Mouse (Mus musculus): ENCODE data around the gene Secisbp2. TPM values are rescaled to one million over a fixed set of nuclear protein-coding genes. Genes with fewer than 3 reads are reported as not detected.
"Not testable (repeated sequence)": the region's sequence is repeated elsewhere in the genome, so short reads cannot be mapped to it uniquely, and the experiment has no call there.

Secisbp2 gene
- polyA plus RNA-seq, 1 experiment: 20.5 TPM

DNA sequence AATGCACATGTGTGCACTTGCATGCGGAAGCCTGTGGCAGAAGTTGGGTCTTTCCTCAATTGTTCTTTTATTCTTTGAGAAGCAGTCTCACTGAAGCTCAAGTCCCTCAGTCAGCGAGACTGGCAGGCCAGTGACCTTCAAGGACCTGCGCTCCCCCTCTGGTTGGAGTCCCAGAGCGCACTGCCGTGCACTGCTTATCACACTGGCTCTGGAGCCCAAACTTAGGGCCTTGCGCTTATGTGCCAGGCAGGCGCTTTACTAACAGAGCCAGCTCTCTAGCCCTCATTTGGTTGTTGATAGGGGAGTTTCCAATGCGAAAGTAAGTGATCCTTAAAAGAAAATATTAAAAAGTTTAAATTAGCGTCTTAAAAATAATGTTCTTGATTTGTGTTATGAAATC is 2.5 kb downstream of the Secisbp2 start:
- H3K27ac ChIP-seq (ENCODE audit: insufficient read depth, low read depth, low read length): no peak overlapping the region
- H3K4me1 ChIP-seq (ENCODE audit: control insufficient read depth, insufficient read depth, low read length): peaks cover 11% of the 10 kb centered on the region
- H3K4me3 ChIP-seq (ENCODE audit: insufficient read depth, low read length): no peak overlapping the region
- no peak for TF ChIP-seq CTCF (IDR thresholded peaks at IDR 0.05; ENCODE audit: low read depth, low read length)
- no peak for TF ChIP-seq POLR2A (IDR thresholded peaks at IDR 0.05; ENCODE audit: borderline replicate concordance, low read depth, low read length)

DNA sequence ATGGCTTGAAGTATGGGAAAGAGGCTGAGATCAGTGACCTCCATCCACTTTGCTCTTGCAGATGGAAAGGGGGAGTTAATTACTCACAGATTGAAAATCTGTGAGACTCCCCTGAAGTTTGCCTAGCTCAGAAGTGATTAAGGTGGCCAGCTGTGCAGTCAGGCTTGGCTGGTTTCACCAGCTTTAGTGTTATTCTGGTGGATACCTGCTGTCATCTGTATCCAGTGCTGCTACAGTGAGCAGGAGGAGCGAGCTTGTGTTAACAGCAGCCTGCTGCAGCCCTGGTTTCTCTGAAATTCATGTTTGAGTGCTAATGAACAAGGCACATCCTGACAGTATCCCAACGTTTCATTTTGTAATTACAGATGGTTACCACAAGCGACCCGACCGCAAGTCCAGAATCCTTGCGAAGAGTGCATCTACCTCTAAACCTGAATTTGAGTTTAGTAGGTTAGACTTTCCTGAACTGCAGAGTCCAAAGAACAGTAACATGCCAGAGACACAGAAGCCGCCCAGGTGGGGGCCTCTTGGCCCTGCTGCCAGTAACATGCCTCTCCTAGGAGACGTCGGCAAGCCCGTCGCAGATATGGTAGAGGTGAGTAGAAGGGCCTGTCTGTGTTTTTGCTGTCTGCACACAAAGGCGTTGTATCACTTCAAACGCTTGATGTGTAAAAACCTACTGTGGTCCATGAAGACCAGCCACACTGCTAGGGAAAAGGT is 5.2 kb downstream of the Secisbp2 start:
- TF ChIP-seq POLR2A (IDR thresholded peaks at IDR 0.05; ENCODE audit: borderline replicate concordance, low read depth, low read length): no peak
- TF ChIP-seq CTCF (IDR thresholded peaks at IDR 0.05; ENCODE audit: low read depth, low read length): no peak
- Histone ChIP-seq H3K27ac (ENCODE audit: insufficient read depth, low read depth, low read length) (no peak overlapping the region), H3K4me1 (ENCODE audit: control insufficient read depth, insufficient read depth, low read length) (peaks cover 11% of the 10 kb centered on the region), H3K4me3 (ENCODE audit: insufficient read depth, low read length) (no peak overlapping the region)

DNA sequence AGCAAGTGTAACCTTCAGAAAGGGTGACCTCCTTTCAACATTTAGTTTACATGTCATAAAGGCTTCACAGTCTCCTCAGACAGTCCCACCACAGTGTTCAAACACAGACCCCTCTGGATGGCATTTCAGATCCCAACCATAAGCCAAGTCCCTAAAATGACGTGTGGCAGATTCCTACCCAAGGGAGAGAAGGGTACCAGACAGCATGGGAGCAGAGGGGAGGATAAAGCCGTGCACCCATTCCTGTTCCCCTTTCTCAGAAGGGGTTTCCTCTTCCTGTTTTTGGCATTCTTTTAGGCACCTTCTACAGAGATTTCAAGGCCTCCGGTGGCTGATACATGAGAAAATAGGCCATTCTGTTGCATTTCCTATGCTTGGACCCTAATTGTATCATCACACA is 6.6 kb downstream of the Secisbp2 start:
- peaks cover 7% of the 10 kb centered on the region for H3K4me1 ChIP-seq (ENCODE audit: control insufficient read depth, insufficient read depth, low read length)
- TF ChIP-seq CTCF (IDR thresholded peaks at IDR 0.05; ENCODE audit: low read depth, low read length) (no peak), POLR2A (IDR thresholded peaks at IDR 0.05; ENCODE audit: borderline replicate concordance, low read depth, low read length) (no peak)
- no peak overlapping the region for H3K27ac ChIP-seq (ENCODE audit: insufficient read depth, low read depth, low read length)
- no peak overlapping the region for H3K4me3 ChIP-seq (ENCODE audit: insufficient read depth, low read length)

DNA sequence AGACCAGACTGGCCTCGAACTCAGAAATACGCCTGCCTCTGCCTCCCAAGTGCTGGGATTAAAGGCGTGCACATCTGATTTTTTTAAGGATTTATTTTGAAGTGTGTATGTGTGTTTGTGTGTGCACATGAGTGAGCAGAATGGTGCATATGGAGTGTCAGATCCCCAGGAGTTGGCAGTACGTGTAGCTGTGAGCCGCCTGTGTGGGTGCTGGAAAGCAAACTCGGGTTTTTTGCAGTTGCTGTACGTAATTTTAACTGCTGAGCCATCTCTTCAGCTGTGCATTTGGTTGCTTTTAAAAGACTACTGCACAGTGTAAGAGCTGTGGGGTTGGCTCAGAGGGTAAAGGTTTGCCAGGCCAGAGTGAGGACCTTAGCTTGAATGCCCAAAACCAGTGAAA is 8.1 kb downstream of the Secisbp2 start:
- no peak overlapping the region for H3K4me3 ChIP-seq (ENCODE audit: insufficient read depth, low read length)
- H3K27ac ChIP-seq (ENCODE audit: insufficient read depth, low read depth, low read length): no peak overlapping the region
- peaks cover 7% of the 10 kb centered on the region for H3K4me1 ChIP-seq (ENCODE audit: control insufficient read depth, insufficient read depth, low read length)
- no peak for TF ChIP-seq POLR2A (IDR thresholded peaks at IDR 0.05; ENCODE audit: borderline replicate concordance, low read depth, low read length)
- TF ChIP-seq CTCF (IDR thresholded peaks at IDR 0.05; ENCODE audit: low read depth, low read length): no peak

DNA sequence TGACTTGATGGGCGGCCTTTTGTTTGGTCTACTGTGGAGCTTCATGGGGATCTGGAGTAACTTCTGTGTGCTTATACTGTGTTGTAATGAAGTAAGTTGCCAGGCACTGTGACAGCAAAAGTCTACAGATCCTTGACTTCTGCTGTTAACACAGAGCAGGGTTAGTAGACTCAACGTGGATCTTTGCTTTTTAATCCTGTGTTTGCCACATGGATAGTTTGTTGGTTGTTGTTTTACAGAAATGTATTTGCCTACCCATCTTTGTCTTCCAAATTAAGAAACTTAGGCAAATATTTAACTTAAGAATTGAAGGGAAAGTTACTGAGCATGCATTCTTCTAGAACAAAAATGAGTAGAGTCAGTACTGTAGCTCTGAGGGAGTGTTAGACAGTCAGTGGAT is 12.1 kb downstream of the Secisbp2 start:
- TF ChIP-seq POLR2A (IDR thresholded peaks at IDR 0.05; ENCODE audit: borderline replicate concordance, low read depth, low read length) (no peak), CTCF (IDR thresholded peaks at IDR 0.05; ENCODE audit: low read depth, low read length) (no peak)
- no peak overlapping the region for H3K4me3 ChIP-seq (ENCODE audit: insufficient read depth, low read length)
- no peak overlapping the region for H3K27ac ChIP-seq (ENCODE audit: insufficient read depth, low read depth, low read length)
- H3K4me1 ChIP-seq (ENCODE audit: control insufficient read depth, insufficient read depth, low read length): no peaks in the 10 kb centered on the region

DNA sequence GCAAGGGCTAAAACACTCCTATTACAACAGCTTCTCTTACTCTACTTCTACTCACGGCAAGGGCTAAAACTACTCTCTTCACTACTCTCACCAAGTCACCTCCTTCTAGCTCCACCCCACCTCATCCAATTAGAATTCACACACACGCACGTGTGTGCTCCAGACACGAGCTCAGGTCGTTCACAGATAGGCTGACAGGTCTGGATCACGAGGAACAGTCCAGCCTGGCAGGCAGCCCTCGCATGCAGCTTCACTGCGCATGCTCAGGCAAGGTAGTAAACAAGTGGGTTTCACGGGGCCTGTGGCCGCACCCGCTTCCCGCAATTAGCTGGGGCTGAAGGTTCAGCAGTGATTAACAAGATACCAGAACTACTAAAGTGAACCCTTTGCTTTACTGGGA is 16.7 kb downstream of the Secisbp2 start:
- not testable (repeated sequence) for H3K27ac ChIP-seq (ENCODE audit: insufficient read depth, low read depth, low read length); H3K4me1 ChIP-seq (ENCODE audit: control insufficient read depth, insufficient read depth, low read length); H3K4me3 ChIP-seq (ENCODE audit: insufficient read depth, low read length)

GRCm38 (mm10) chr13:51676641-51677040 is 25.1 kb downstream of the Secisbp2 start:
- no peak overlapping the region for H3K27ac ChIP-seq (ENCODE audit: insufficient read depth, low read depth, low read length)

GRCm38 (mm10) chr13:51677041-51677440 is 25.5 kb downstream of the Secisbp2 start:
- H3K4me1 ChIP-seq (ENCODE audit: control insufficient read depth, insufficient read depth, low read length): no peaks in the 10 kb centered on the region
- TF ChIP-seq CTCF (IDR thresholded peaks at IDR 0.05; ENCODE audit: low read depth, low read length): no peak
- TF ChIP-seq POLR2A (IDR thresholded peaks at IDR 0.05; ENCODE audit: borderline replicate concordance, low read depth, low read length): no peak
- H3K27ac ChIP-seq (ENCODE audit: insufficient read depth, low read depth, low read length): no peak overlapping the region
- no peak overlapping the region for H3K4me3 ChIP-seq (ENCODE audit: insufficient read depth, low read length)

More at GRCm38 (mm10) chr13:51676641-51677040, 25.1 kb downstream of the Secisbp2 start:
- Histone ChIP-seq H3K4me3 (ENCODE audit: insufficient read depth, low read length) (no peak overlapping the region), H3K4me1 (ENCODE audit: control insufficient read depth, insufficient read depth, low read length) (no peaks in the 10 kb centered on the region)
- TF ChIP-seq POLR2A (IDR thresholded peaks at IDR 0.05; ENCODE audit: borderline replicate concordance, low read depth, low read length) (no peak), CTCF (IDR thresholded peaks at IDR 0.05; ENCODE audit: low read depth, low read length) (no peak)

DNA sequence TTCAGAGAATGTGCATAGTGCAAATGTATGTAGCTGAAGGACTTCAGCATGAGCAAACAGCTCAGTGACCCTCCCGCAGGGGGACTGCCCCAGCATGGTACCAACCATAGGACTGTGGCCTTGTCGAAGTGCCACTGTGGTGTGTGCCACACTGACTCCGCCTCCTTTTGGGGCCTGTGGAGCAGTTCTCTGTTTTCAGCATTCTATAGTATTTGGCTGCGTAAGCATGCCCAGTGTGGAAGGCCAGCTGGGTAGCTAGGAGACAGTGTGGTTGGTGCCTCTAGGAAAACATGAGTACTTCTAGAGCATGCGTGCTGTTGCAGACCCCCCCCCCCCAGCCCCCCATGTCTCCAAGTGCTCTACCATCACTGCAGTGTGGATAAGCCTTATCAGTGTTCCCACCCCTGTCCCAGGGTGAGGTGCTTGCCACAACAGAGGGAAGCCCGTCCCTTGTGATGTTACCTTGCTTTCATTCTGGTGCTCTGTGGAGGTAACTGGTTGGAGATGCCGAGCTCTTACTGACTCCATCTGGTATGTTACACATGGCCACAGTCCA is 26.2 kb downstream of the Secisbp2 start:
- H3K27ac ChIP-seq (ENCODE audit: insufficient read depth, low read depth, low read length): no peak overlapping the region
- TF ChIP-seq POLR2A (IDR thresholded peaks at IDR 0.05; ENCODE audit: borderline replicate concordance, low read depth, low read length) (no peak), CTCF (IDR thresholded peaks at IDR 0.05; ENCODE audit: low read depth, low read length) (no peak)
- H3K4me3 ChIP-seq (ENCODE audit: insufficient read depth, low read length): no peak overlapping the region
- no peaks in the 10 kb centered on the region for H3K4me1 ChIP-seq (ENCODE audit: control insufficient read depth, insufficient read depth, low read length)

- H3K4me1 ChIP-seq (ENCODE audit: control insufficient read depth, insufficient read depth, low read length): no peaks in the 10 kb centered on the region
- H3K4me3 ChIP-seq (ENCODE audit: insufficient read depth, low read length): no peak overlapping the region
- TF ChIP-seq POLR2A (IDR thresholded peaks at IDR 0.05; ENCODE audit: borderline replicate concordance, low read depth, low read length) (no peak), CTCF (IDR thresholded peaks at IDR 0.05; ENCODE audit: low read depth, low read length) (no peak)
- no peak overlapping the region for H3K27ac ChIP-seq (ENCODE audit: insufficient read depth, low read depth, low read length)
Observed at GRCm38 (mm10) chr13:51678687-51679086, 27.2 kb downstream of the Secisbp2 start.
